ENCODE assay signal across 9 mouse cellular contexts in the genomic region with DNA sequence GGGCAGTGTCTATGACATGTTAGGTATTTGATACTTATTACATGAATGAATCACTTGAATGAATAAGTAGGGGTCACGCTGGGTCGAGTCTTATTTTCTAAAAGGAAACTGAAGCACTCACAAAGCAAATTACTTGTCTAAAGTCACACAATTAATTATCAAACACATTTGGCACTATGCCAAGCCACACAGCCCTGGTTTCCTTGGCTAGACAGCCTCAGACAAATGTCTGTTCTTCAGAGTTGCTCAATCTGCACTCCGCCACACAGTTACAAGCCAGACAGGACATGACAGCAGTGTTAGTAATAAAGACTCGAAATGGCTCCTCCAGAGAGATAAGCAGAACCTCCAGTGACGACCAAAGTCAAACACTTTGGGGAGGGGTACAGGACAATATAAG.
DNase-seq lines count a peak whose midpoint lies in the region; ATAC-seq and TF ChIP-seq lines count a peak whose summit lies in the region.
"Had no signal": no experiment of that assay in that cellular context is flagged by ENCODE, and none has a peak within 500 bp of the region (broad histone marks: within the 10 kb centered on the region; RNA-seq: fewer than 3 reads in every experiment).

No protein-coding gene starts in this region.

- H3K4me1 ChIP-seq in intestine, postnatal 0 days (replicated peaks; ENCODE audit: control insufficient read depth, insufficient read depth, low read length), result peaks cover 3% of the 10 kb centered on the region; the same call in 1 of the 2 replicates
- no peaks in the 10 kb centered on the region for H3K4me1 ChIP-seq in lung, postnatal 0 days (ENCODE audit: insufficient read depth, low read depth, low read length)
- no peaks in the 10 kb centered on the region for H3K4me1 ChIP-seq in forebrain, postnatal 0 days (ENCODE audit: insufficient read depth)

- no peaks in the 10 kb centered on the region for H3K36me3 ChIP-seq in intestine, postnatal 0 days (ENCODE audit: control insufficient read depth, insufficient read depth)
- H3K36me3 ChIP-seq in lung, postnatal 0 days (ENCODE audit: insufficient read depth, low read length), result no peaks in the 10 kb centered on the region
- H3K36me3 ChIP-seq in forebrain, postnatal 0 days (ENCODE audit: insufficient read depth), result no peaks in the 10 kb centered on the region
- H3K36me3 ChIP-seq: heart, embryonic 13.5 days had no signal

- no peaks in the 10 kb centered on the region for H3K27me3 ChIP-seq in intestine, postnatal 0 days (replicated peaks; ENCODE audit: control insufficient read depth, insufficient read depth, low read length)
- H3K27me3 ChIP-seq in lung, postnatal 0 days (replicated peaks; ENCODE audit: insufficient read depth, low read length), result no peaks in the 10 kb centered on the region
- no peaks in the 10 kb centered on the region for H3K27me3 ChIP-seq in forebrain, postnatal 0 days (ENCODE audit: insufficient read depth, low read length)
- H3K27me3 ChIP-seq: heart, embryonic 13.5 days had no signal

- H3K4me2 ChIP-seq in intestine, postnatal 0 days (replicated peaks; ENCODE audit: low read depth), result peak overlapping the region; percentile 21
- H3K4me2 ChIP-seq in lung, postnatal 0 days (replicated peaks; ENCODE audit: low read depth, low read length), result no peak overlapping the region
- H3K4me2 ChIP-seq in forebrain, postnatal 0 days (ENCODE audit: low read depth), result no peak overlapping the region
- H3K4me2 ChIP-seq: heart, embryonic 13.5 days had no signal

- no peak; the same call in 1 of the 2 replicates for TF ChIP-seq EP300 in lung, postnatal 0 days (IDR thresholded peaks at IDR 0.05)

- no peak overlapping the region for H3K9ac ChIP-seq in intestine, postnatal 0 days (ENCODE audit: low read depth, low read length)
- H3K9ac ChIP-seq in lung, postnatal 0 days (replicated peaks; ENCODE audit: low read depth), result no peak overlapping the region
- H3K9ac ChIP-seq in forebrain, postnatal 0 days, result no peak overlapping the region
- H3K9ac ChIP-seq: heart, embryonic 13.5 days had no signal

- H3K27ac ChIP-seq in intestine, postnatal 0 days (ENCODE audit: low read depth, low read length), result no peak overlapping the region
- H3K27ac ChIP-seq in lung, postnatal 0 days (ENCODE audit: low read length), result no peak overlapping the region
- H3K27ac ChIP-seq in forebrain, postnatal 0 days (ENCODE audit: low read depth, low read length), result no peak overlapping the region
- H3K27ac ChIP-seq: heart, embryonic 13.5 days had no signal

- peak; percentile 94 for ATAC-seq in intestine, postnatal 0 days
- peak; percentile 69 for ATAC-seq in lung, postnatal 0 days
- ATAC-seq in forebrain, postnatal 0 days, result no peak

- DNase-seq in kidney, adult 11 months, result peak; percentile 6
- no peak for DNase-seq in kidney, adult 18-20 months
- peak; percentile 61 for DNase-seq in adrenal gland, adult 2 months
- peak; percentile 57 for DNase-seq in lung, postnatal 0 days (ENCODE audit: low spot score)
- DNase-seq in cerebellum, postnatal 25 days, result no peak
- DNase-seq in spleen, postnatal 36 days (ENCODE audit: low spot score in 2 of 2), result no peak
- DNase-seq in forebrain, postnatal 0 days, result no peak

- H3K9me3 ChIP-seq in intestine, postnatal 0 days (ENCODE audit: control insufficient read depth), result no peaks in the 10 kb centered on the region
- no peaks in the 10 kb centered on the region for H3K9me3 ChIP-seq in lung, postnatal 0 days (ENCODE audit: low read length)
- no peaks in the 10 kb centered on the region for H3K9me3 ChIP-seq in forebrain, postnatal 0 days (ENCODE audit: low read length)
- H3K9me3 ChIP-seq: heart, embryonic 13.5 days had no signal

- WGBS in intestine, postnatal 0 days, result 10% methylated on average over 5 of the region's 5 CpGs
- 13% methylated on average over 5 of the region's 5 CpGs for WGBS in lung, postnatal 0 days
- 52% methylated on average over 5 of the region's 5 CpGs for WGBS in forebrain, postnatal 0 days

- TF ChIP-seq CTCF in intestine, postnatal 0 days (IDR thresholded peaks at IDR 0.05; ENCODE audit: low read depth), result no peak
- no peak for TF ChIP-seq CTCF in lung, postnatal 0 days (IDR thresholded peaks at IDR 0.05)
- no peak for TF ChIP-seq CTCF in forebrain, postnatal 0 days (IDR thresholded peaks at IDR 0.05; ENCODE audit: low read depth)

- no peak overlapping the region for H3K4me3 ChIP-seq in intestine, postnatal 0 days (ENCODE audit: low read depth, low read length)
- H3K4me3 ChIP-seq in lung, postnatal 0 days (ENCODE audit: low read depth, low read length), result no peak overlapping the region
- H3K4me3 ChIP-seq in forebrain, postnatal 0 days (ENCODE audit: low read depth, low read length), result no peak overlapping the region
- H3K4me3 ChIP-seq: heart, embryonic 13.5 days had no signal

Comparison
In these comparisons a context has a peak if more than half of its experiments do, and no peak if none do; other contexts are left out.
1. DNase-seq: peak in kidney, adult 11 months (single experiment), adrenal gland, adult 2 months (single experiment) and lung, postnatal 0 days (single experiment); none in kidney, adult 18-20 months (single experiment), cerebellum, postnatal 25 days (0 of 2), spleen, postnatal 36 days (0 of 2) and forebrain, postnatal 0 days (single experiment).